Mouse (Mus musculus) embryonic fibroblast, embryonic 13.5 days (primary cell): ENCODE measurements around the gene Aip.

Experiments used
- CTCF ChIP-seq: IDR thresholded peaks from 2 replicates; pipeline ENCODE4 v1.5.1; 2011; ENCODE audit warnings: mild to moderate bottlenecking, control low read depth, low read length, moderate library complexity, borderline replicate concordance; ENCODE audit not compliant: insufficient read depth
- POLR2A ChIP-seq: IDR thresholded peaks from 2 replicates; pipeline ENCODE4 v1.6.1; 2011; ENCODE audit warnings: low read depth, mild to moderate bottlenecking, control low read depth, low read length, moderate library complexity

DNA sequence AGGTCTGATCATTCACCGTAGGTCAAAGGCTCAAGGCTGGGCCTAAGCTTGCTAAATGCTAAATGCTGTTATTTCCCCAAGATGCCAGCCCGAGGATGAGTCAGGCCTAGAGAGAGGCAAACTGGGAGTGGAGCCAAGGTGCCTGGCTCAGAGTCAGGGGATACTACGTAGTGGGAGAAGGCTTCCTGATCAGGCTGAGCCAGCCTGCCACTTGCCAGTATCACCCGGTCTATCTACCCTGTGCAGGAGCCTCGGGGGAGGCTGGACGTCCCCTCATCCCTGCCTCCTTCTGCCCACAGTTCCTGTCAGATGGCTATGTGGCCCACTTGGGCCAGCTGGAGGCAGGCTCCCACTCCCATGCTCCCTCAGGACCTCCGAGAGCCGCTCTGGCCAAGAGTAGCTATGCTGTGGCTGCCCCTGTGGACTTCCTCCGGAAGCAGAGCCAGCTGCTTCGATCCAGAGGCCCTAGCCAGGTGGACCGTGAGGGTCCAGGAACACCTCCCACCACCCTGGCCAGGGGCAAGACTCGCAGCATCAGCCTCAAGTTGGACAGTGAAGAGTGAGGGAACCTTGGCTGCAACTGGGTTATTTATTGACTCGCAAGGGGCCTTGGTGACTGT is 12.4 kb downstream of the Aip start:
- TF ChIP-seq CTCF (no peak), POLR2A (no peak)
